Mouse (Mus musculus): Measurements from ENCODE around the gene A630001G21Rik. TPM values are rescaled to one million over a fixed set of nuclear protein-coding genes. Genes with fewer than 3 reads are reported as not detected.
A peak's percentile ranks its signal among the peaks of the same experiment; 100 is the strongest.

The A630001G21Rik gene
- total RNA-seq, 2 experiments from 2014 or later: 0.76 to 1.5 TPM

- DNase-seq (ENCODE audit: low spot score in 2 of 2): peak in 1 of 2 experiments; percentile 63
These were observed 41.9 kb downstream of the A630001G21Rik start for GRCm38 (mm10) chr1:85736355-85737184.

DNA sequence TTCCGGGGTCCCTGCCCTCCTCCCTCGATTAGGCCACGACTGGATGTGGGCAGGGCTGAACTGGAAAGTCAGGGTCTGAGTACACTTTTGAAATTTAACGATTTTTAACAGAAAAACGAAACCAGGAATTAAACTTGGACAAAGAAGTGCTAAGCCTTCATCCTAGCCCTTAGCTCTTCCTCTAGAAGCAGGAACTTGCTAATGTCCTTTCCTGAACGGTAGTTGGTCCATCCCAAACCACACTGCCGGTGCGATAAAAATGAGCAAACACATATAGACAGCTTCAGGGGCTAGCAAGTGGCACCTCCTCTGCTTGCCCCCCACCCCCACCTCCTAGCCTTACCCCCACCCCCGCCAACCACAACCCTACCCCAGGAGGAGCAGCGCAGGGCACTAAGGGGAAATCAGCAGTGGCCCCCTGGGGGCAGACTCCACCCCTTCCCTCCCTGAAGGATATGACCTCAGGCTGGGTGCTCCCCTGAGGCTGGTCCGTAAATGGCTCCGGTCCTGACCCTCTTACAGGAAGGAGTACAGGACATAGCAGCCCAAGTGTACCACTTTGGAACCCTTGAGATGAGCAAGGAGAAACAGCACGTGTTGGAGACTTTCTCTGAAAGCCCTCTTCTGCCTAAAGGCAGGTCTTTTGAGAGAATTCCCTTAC, 42.9 kb downstream of the A630001G21Rik start:
- DNase-seq (ENCODE audit: low spot score in 2 of 2): no peak

DNA sequence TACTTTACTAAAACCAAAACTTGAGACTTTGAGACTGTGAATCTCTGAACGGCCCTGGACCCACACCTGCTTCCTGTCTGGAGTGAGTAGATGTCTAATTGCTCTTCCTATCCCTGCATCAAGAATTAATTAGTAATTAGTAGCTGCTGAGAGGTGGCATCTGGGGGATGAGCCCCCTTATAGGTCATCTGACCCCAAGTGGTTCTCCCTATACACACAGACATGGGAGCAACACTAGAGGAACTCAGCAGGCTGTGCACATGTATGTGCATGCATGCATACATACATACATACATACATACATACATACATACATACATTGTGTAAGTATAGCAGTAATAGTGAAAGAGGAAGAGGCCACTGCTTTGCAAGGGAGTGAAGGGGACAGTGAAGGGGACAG, 43.9 kb downstream of the A630001G21Rik start:
- no peak for DNase-seq (ENCODE audit: low spot score in 2 of 2)

GRCm38 (mm10) chr1:85732581-85732980, 45.9 kb downstream of the A630001G21Rik start:
- no peak for DNase-seq (ENCODE audit: low spot score in 2 of 2)

- no peak for DNase-seq (ENCODE audit: low spot score in 2 of 2)
These were observed 48.0 kb downstream of the A630001G21Rik start for GRCm38 (mm10) chr1:85730471-85730870.

DNA sequence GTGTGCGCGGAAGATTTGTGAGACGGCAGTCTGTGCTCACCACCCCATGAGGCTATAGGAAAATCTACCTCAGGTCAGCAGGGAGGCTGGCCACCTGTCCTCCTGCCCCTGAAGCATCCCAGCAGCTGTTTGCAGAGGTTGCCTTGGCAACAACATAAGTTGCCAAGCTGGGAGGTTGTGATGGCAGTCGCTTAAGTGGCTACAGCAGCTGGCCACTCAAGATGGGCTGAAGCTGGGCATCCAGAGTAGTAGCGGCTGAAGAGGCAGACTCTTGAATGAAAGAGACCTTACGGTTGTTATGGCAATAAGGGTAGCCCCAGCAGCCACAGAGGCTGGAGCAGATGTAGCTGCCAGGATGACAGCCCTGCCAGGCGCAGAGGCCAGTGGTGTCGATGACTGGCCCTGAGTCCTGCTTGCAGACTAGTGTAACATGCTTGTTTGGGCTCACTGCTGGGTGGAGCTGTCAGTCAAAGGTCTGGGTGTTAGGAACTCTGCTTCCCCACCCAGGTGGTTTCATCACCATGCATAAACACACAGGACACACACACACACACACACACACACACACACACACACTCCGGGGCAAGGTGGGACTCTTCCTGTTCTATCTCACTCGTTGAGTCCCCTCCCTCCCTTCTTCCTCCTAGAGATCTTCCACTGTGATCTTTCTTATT, 58.1 kb downstream of the A630001G21Rik start:
- no peak for DNase-seq (ENCODE audit: low spot score in 2 of 2)

- DNase-seq (ENCODE audit: low spot score in 2 of 2): no peak
These were observed 59.4 kb downstream of the A630001G21Rik start for GRCm38 (mm10) chr1:85719049-85719448.

DNA sequence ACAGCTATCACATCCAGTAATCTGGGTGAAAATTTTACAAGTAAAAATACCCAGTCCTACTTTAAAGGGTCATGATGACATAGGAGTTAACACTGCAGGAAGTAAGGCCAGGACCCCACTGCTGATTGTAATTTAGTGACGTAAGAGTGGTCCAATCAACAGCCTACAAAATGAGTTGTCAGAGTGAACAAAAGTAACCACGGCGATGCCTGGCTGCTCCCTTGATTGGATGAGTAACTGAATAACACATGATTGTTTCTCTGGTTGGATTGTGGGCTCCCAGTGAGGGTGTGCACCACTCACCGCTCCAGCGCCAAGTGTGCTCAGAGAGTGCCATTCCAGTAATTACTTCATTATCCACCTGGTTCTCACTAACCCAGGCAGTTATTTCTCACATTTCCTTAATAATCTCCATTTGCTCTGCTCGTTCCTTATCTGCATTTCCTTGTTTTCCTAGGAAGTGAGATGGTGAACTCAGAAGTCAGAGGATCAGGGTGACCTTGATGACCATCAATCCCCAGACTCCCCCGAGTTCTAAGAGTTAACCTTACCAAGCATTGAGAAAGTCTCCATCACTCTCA, 61.9 kb downstream of the A630001G21Rik start:
- DNase-seq (ENCODE audit: low spot score in 2 of 2): no peak

DNA sequence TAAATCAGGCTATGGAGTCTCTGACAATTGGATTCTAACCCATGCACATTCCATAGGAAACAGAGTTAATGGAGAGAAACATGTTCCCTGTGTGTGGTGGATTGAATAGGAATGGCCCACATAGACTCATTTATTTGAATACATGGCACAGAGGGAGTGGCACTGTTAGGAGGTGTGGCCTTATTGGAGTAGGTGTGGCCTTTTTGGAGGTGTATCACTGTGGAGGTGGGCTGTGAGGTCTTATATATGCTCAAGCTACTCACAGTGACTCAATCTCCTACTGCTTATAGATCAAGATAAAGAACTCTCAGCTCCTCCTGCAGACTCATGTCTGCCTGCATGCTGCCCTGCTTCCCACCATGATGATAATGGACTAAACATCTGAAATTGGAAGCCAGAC, 63.9 kb downstream of the A630001G21Rik start:
- DNase-seq (ENCODE audit: low spot score in 2 of 2): no peak

- no peak for DNase-seq (ENCODE audit: low spot score in 2 of 2)
These were observed 71.7 kb downstream of the A630001G21Rik start for GRCm38 (mm10) chr1:85706754-85707153.

DNA sequence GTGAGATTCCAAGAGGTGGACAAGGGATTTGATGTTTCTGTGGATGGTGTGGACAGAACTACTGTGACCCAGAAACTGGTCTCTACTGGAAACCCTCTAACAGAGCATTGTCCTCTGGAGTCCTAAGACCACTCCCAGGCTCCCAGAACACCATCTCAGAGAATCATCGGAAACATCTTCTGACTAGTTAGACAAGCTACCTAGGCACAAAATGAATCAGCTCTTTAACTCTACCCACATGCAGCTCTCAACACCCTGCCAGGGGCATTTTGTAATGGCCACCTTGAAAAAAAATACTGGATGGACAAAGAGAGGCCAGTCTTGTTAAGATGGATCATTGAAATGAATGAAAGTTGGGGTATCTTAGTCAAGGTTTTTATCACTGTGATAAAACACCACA, 72.9 kb downstream of the A630001G21Rik start:
- no peak for DNase-seq (ENCODE audit: low spot score in 2 of 2)

DNA sequence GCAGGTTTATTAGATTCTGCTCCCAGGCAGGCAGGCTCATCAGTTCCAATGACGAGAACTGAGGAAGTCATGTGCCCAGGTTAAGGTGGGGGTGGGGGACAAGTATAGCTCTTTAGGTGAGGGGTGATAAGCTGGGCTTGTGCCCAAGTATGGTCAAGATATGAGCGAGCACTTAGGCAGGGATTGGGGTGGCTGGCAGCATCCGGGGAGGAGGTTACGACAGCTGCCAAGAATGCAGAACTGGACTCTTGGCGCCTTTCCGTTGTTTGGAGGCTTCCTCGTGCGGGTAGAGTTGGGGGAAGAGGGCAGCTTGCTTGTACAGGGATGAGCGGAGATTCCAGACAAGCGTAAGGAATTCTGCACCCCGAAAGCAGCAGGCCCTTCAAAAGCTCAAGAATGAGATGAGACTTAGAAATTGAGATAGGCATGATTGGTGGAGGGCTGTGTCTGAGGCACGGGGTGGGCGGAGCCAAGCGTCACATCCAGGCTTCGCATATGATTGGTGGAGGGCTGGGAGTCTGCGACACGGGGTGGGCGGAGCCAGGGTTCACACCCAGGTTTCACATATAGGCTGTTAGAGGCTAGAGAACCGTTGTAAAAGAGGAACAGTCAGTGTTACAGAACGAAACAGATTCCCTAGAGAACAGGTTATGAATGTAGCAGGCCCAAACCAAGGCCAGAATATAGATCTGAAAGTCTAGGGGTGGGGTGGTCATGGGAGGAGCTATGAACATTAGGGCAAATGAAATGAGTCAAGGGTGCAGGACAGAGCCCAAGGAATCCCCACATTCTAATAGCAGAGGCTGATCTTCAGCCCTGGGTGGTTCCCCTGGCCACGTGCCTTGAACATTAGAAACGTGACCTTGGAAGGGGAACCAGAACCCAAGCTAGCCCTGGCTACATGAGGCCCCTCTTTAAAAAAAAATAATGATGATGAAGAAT, 74.9 kb downstream of the A630001G21Rik start:
- DNase-seq (ENCODE audit: low spot score in 2 of 2): peak; percentile 14 to 43

DNA sequence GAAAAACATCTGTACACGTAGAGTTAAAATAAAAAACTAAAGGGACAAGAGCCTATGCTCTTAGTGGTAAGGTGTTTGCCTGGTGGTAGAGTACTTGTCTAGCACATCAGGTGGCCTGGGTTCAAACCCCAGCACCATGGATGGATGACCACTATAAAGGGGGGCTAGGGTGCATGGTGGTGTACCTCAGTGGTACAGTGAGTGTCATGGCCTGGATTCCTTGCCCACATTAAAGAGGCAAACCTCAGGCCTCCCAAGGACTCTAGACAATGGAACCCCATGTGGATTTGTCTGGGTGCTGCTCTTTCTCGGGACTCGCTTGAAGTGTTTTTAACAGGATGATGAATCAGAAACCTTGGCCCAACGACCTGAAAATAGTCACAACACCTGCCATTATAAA, 75.9 kb downstream of the A630001G21Rik start:
- no peak for DNase-seq (ENCODE audit: low spot score in 2 of 2)

GRCm38 (mm10) chr1:85697721-85698493, 80.5 kb downstream of the A630001G21Rik start:
- DNase-seq (ENCODE audit: low spot score in 2 of 2): no peak

DNA sequence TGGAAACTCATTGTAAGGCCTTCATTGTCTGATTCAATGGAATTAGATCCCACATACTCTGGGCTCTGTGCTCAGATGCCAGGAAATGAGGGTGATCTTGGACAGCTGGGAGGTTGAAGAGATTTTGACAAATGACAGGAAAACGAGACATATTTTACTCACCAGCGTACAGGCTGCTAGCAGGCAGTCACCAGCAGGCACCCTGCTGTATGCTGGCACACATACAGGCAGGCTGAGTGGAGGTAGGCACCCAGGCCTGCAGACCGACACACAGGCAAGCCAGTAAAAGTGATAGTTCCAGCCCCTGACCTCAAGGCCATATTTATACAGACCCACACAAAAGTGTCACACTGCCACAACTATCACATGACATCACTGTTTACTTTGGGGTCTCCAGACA, 82.8 kb downstream of the A630001G21Rik start:
- no peak for DNase-seq (ENCODE audit: low spot score in 2 of 2)

DNA sequence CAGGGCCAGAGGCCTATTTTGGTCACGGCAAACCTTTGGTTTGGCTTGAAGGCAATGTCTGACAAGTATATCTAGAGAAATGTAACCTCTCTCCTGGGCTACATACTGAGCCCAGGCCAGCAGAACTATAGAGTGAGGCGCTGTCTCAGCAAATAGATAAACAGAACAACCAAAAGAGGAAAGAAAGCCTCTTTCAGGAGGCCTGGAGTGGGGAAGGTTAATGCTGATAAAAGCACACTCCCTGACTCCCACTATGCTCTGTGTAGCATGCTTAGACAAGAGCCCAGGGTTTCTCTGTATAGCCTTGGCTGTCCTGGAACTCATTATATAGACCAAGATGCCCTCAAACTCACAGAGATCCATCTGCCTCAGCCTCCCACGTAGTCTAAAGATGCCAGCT, 85.2 kb downstream of the A630001G21Rik start:
- DNase-seq (ENCODE audit: low spot score in 2 of 2): no peak

- DNase-seq (ENCODE audit: low spot score in 2 of 2): no peak
These were observed 86.2 kb downstream of the A630001G21Rik start for GRCm38 (mm10) chr1:85692281-85692680.

DNA sequence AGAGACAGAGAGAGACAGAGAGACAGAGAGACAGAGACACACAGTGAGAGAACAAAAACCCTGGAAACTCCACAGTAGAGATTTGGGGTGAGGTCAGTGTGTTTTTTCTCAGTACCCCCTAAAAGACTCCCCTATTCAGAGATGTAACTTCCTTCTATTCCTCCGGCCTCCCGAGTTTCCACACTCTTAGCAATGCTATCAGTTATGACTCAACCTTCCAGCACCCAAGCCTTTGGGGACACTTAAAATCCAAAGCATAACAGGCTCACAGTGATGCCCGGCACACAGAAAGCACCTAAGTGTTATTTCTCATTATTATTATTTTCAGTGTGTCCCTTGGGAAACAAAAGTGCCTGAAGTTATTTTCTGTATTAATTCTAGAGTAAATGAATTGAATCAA, 87.9 kb downstream of the A630001G21Rik start:
- DNase-seq (ENCODE audit: low spot score in 2 of 2): no peak

DNA sequence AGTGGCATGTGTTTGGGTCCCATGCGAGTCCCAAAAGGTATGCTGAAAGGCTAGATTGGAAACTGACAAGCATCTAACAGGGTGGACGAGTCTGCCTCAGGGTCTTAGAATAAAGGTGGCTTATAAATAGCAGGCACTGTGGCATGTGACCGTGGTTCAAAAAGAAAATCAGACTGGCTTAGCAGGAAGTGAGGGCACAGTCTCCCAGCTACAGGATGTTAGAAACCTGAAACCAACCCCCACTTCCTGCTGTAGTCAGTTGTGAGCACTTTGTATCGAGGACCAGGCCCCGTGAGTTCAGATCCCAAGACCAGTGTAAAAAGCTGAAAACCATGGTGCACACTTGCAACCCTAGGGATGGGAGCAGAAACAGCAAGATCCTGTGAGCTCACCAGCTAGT, 91.1 kb downstream of the A630001G21Rik start:
- DNase-seq (ENCODE audit: low spot score in 2 of 2): no peak

GRCm38 (mm10) chr1:85686666-85687065, 91.8 kb downstream of the A630001G21Rik start:
- DNase-seq (ENCODE audit: low spot score in 2 of 2): no peak

All from adrenal gland, postnatal 4 days (tissue).